Mouse (Mus musculus): ENCODE measurements around the gene Gng8. TPM values are rescaled to one million over a fixed set of nuclear protein-coding genes. Genes with fewer than 3 reads are reported as not detected.
A peak's percentile ranks its signal among the peaks of the same experiment; 100 is the strongest.

The Gng8 gene
- 7.4 and 8.3 TPM in 2 replicates for polyA plus RNA-seq (2015; fragmentation: Nextera tagmentation; extraction: Ambion mirVana)

GRCm38 (mm10) chr7:16891641-16892351 lies at the start of gene Gng8:
Gene Gng8 (plus strand): TSS chr7:16891786.
- under 1% methylated on average over 30 of the region's 30 CpGs for WGBS
- peak within 1 kb of the TSS; percentile 40 for H3K9ac ChIP-seq

GRCm38 (mm10) chr7:16842645-16843063 lies 48.9 kb upstream of the Gng8 start, which contains the start of gene Prkd2:
Gene Prkd2 (plus strand): TSS chr7:16842902.
- H3K9me3 ChIP-seq: no peaks in the 10 kb centered on the region
- H3K27ac ChIP-seq: peak within 1 kb of the TSS; percentile 78
- WGBS: under 1% methylated on average over 29 of the region's 32 CpGs
- H3K36me3 ChIP-seq: peaks cover 28% of the 10 kb centered on the region
- H3K4me2 ChIP-seq (replicated peaks): peak within 1 kb of the TSS; percentile 99
- no peaks in the 10 kb centered on the region for H3K27me3 ChIP-seq (replicated peaks)
- peak within 1 kb of the TSS; percentile 55 for H3K4me3 ChIP-seq (replicated peaks)
- ATAC-seq: peak; percentile 89
- peak within 1 kb of the TSS; percentile 71 for H3K9ac ChIP-seq
- H3K4me1 ChIP-seq (replicated peaks): peaks cover 29% of the 10 kb centered on the region

More at GRCm38 (mm10) chr7:16891641-16892351, at the start of gene Gng8:
- H3K27me3 ChIP-seq (replicated peaks): peaks cover 16% of the 10 kb centered on the region
- peak; percentile 88 for ATAC-seq
- no peaks in the 10 kb centered on the region; the same call in 1 of the 2 replicates for H3K36me3 ChIP-seq
- peak within 1 kb of the TSS; percentile 34 for H3K4me3 ChIP-seq (replicated peaks)
- no peaks in the 10 kb centered on the region for H3K9me3 ChIP-seq
- H3K27ac ChIP-seq: peak within 1 kb of the TSS; percentile 95
- H3K4me2 ChIP-seq (replicated peaks): peak within 1 kb of the TSS; percentile 78
- peaks cover 38% of the 10 kb centered on the region for H3K4me1 ChIP-seq (replicated peaks)

- H3K9ac ChIP-seq: peak overlapping the region; percentile 71
- H3K9me3 ChIP-seq: no peaks in the 10 kb centered on the region
- peak overlapping the region; percentile 78 for H3K27ac ChIP-seq
- H3K4me2 ChIP-seq (replicated peaks): peak overlapping the region; percentile 99
- no peaks in the 10 kb centered on the region for H3K27me3 ChIP-seq (replicated peaks)
- H3K36me3 ChIP-seq: peaks cover 19% of the 10 kb centered on the region
- H3K4me3 ChIP-seq (replicated peaks): peak overlapping the region; percentile 55
- peaks cover 29% of the 10 kb centered on the region for H3K4me1 ChIP-seq (replicated peaks)
- WGBS: 3% methylated on average over 33 of the region's 33 CpGs
- ATAC-seq: 0 out of 2 replicates have a peak, but pooled peaks have one; percentile 8
Measured at GRCm38 (mm10) chr7:16843441-16844171, 48.0 kb upstream of the Gng8 start.

- Histone ChIP-seq H3K27ac (peak overlapping the region; percentile 66), H3K4me2 (replicated peaks) (peak overlapping the region; percentile 99), H3K9me3 (no peaks in the 10 kb centered on the region), H3K9ac (peak overlapping the region; percentile 49), H3K27me3 (replicated peaks) (no peaks in the 10 kb centered on the region), H3K4me3 (replicated peaks) (peak overlapping the region; percentile 55), H3K36me3 (peaks cover 15% of the 10 kb centered on the region), H3K4me1 (replicated peaks) (peaks cover 29% of the 10 kb centered on the region)
- 52% methylated on average over 3 of the region's 3 CpGs for WGBS
- no peak for ATAC-seq
Measured at GRCm38 (mm10) chr7:16844696-16845071, 46.9 kb upstream of the Gng8 start.

GRCm38 (mm10) chr7:16845072-16845819 lies 46.3 kb upstream of the Gng8 start:
- Histone ChIP-seq H3K4me3 (replicated peaks) (peak overlapping the region; percentile 55), H3K9ac (peak overlapping the region; percentile 49), H3K4me1 (replicated peaks) (peaks cover 29% of the 10 kb centered on the region), H3K9me3 (no peaks in the 10 kb centered on the region), H3K27me3 (replicated peaks) (no peaks in the 10 kb centered on the region), H3K36me3 (peaks cover 14% of the 10 kb centered on the region), H3K27ac (peak overlapping the region; percentile 66), H3K4me2 (replicated peaks) (peak overlapping the region; percentile 99)
- ATAC-seq: peak; percentile 16; the same call in 1 of the 2 replicates
- 30% methylated on average over 14 of the region's 14 CpGs for WGBS

- Histone ChIP-seq H3K9ac (peak overlapping the region; percentile 49), H3K4me1 (replicated peaks) (peaks cover 29% of the 10 kb centered on the region), H3K27ac (peak overlapping the region; percentile 66), H3K27me3 (replicated peaks) (no peaks in the 10 kb centered on the region), H3K4me3 (replicated peaks) (peak overlapping the region; percentile 55), H3K4me2 (replicated peaks) (peak overlapping the region; percentile 99), H3K9me3 (no peaks in the 10 kb centered on the region), H3K36me3 (peaks cover 16% of the 10 kb centered on the region; the same call in 1 of the 2 replicates)
- ATAC-seq: no peak
- WGBS: 35% methylated on average over 10 of the region's 10 CpGs
Measured at GRCm38 (mm10) chr7:16845820-16846167, 45.8 kb upstream of the Gng8 start.

- Histone ChIP-seq H3K4me2 (replicated peaks) (no peak overlapping the region), H3K9ac (no peak overlapping the region), H3K27me3 (replicated peaks) (no peaks in the 10 kb centered on the region), H3K4me3 (replicated peaks) (no peak overlapping the region), H3K9me3 (no peaks in the 10 kb centered on the region), H3K4me1 (replicated peaks) (peaks cover 22% of the 10 kb centered on the region), H3K27ac (no peak overlapping the region), H3K36me3 (peaks cover 16% of the 10 kb centered on the region; the same call in 1 of the 2 replicates)
- 89% methylated on average over 5 of the region's 5 CpGs for WGBS
- no peak for ATAC-seq
Measured at GRCm38 (mm10) chr7:16846775-16847174, 44.8 kb upstream of the Gng8 start.

- no peaks in the 10 kb centered on the region for H3K9me3 ChIP-seq
- no peak overlapping the region for H3K9ac ChIP-seq
- no peaks in the 10 kb centered on the region for H3K27me3 ChIP-seq (replicated peaks)
- WGBS: 77% methylated on average over 19 of the region's 19 CpGs
- ATAC-seq: no peak
- peaks cover 18% of the 10 kb centered on the region for H3K4me1 ChIP-seq (replicated peaks)
- peaks cover 16% of the 10 kb centered on the region; the same call in 1 of the 2 replicates for H3K36me3 ChIP-seq
- H3K4me2 ChIP-seq (replicated peaks): no peak overlapping the region
- H3K27ac ChIP-seq: no peak overlapping the region
- no peak overlapping the region for H3K4me3 ChIP-seq (replicated peaks)
Measured at GRCm38 (mm10) chr7:16847507-16847906, 44.1 kb upstream of the Gng8 start.

GRCm38 (mm10) chr7:16848579-16848978 lies 43.0 kb upstream of the Gng8 start:
- no peak overlapping the region for H3K4me2 ChIP-seq (replicated peaks)
- H3K4me3 ChIP-seq (replicated peaks): no peak overlapping the region
- H3K9me3 ChIP-seq: no peaks in the 10 kb centered on the region
- no peak overlapping the region for H3K27ac ChIP-seq
- H3K9ac ChIP-seq: no peak overlapping the region
- peaks cover 20% of the 10 kb centered on the region for H3K4me1 ChIP-seq (replicated peaks)
- H3K36me3 ChIP-seq: peaks cover 22% of the 10 kb centered on the region
- no peak for ATAC-seq
- H3K27me3 ChIP-seq (replicated peaks): no peaks in the 10 kb centered on the region
- WGBS: 45% methylated on average over 17 of the region's 17 CpGs

GRCm38 (mm10) chr7:16851636-16852035 lies 40.0 kb upstream of the Gng8 start:
- Histone ChIP-seq H3K36me3 (peaks cover 31% of the 10 kb centered on the region), H3K4me1 (replicated peaks) (0 out of 2 replicates have a peak, but pooled peaks cover 4% of the 10 kb centered on the region), H3K27ac (no peak overlapping the region), H3K9me3 (no peaks in the 10 kb centered on the region), H3K4me3 (replicated peaks) (no peak overlapping the region), H3K27me3 (replicated peaks) (no peaks in the 10 kb centered on the region), H3K4me2 (replicated peaks) (no peak overlapping the region), H3K9ac (no peak overlapping the region)
- no peak for ATAC-seq
- WGBS: 84% methylated on average over 4 of the region's 4 CpGs

- Histone ChIP-seq H3K27ac (no peak overlapping the region), H3K27me3 (replicated peaks) (no peaks in the 10 kb centered on the region), H3K4me2 (replicated peaks) (no peak overlapping the region), H3K9ac (no peak overlapping the region), H3K36me3 (peaks cover 36% of the 10 kb centered on the region), H3K4me3 (replicated peaks) (no peak overlapping the region), H3K9me3 (no peaks in the 10 kb centered on the region), H3K4me1 (replicated peaks) (0 out of 2 replicates have a peak, but pooled peaks cover 4% of the 10 kb centered on the region)
- ATAC-seq: peak; percentile 84
- 80% methylated on average over 14 of the region's 14 CpGs for WGBS
Measured at GRCm38 (mm10) chr7:16853302-16853831, 38.2 kb upstream of the Gng8 start.
